Comparison of ENCODE assay signal across 24 mouse cellular contexts in genomic region chr3:136297355-136297754, GRCm38 (mm10). TPM values are rescaled to one million over a fixed set of nuclear protein-coding genes. Genes with fewer than 3 reads are reported as not detected.
DNase-seq lines count a peak whose midpoint lies in the region; ATAC-seq and TF ChIP-seq lines count a peak whose summit lies in the region.
"Had no signal": no experiment of that assay in that cellular context is flagged by ENCODE, and none has a peak within 500 bp of the region (broad histone marks: within the 10 kb centered on the region; RNA-seq: fewer than 3 reads in every experiment).

No protein-coding gene starts in this region.

- intact Hi-C loops in left cerebral cortex, postnatal 36 days (cut with DNase I) = no loop called here

- 27% methylated on average over 2 of the region's 2 CpGs for WGBS in kidney, embryonic 15.5 days
- 15% methylated on average over 2 of the region's 2 CpGs for WGBS in kidney, embryonic 14.5 days
- 34% methylated on average over 2 of the region's 2 CpGs for WGBS in limb, embryonic 10.5 days
- WGBS in limb, embryonic 14.5 days = 11% methylated on average over 2 of the region's 2 CpGs

- peak; percentile 58; the same call in 1 of the 2 replicates for ATAC-seq in kidney, embryonic 15.5 days (replicated peaks; ENCODE audit: low FRiP score)
- no peak for ATAC-seq in kidney, embryonic 14.5 days (ENCODE audit: low FRiP score, low TSS enrichment)
- peak; percentile 30 for ATAC-seq in limb, embryonic 14.5 days (ENCODE audit: low FRiP score, low read depth)
- ATAC-seq: CD4-positive, CD25-positive, alpha-beta regulatory T cell, adult 4 months; forebrain, embryonic 14.5 days; hindbrain, embryonic 16.5 days had no signal

- H3K4me2 ChIP-seq in kidney, embryonic 15.5 days = no peak overlapping the region
- no peak overlapping the region for H3K4me2 ChIP-seq in kidney, embryonic 14.5 days (replicated peaks; ENCODE audit: low read depth, low read length)
- H3K4me2 ChIP-seq in limb, embryonic 14.5 days (replicated peaks; ENCODE audit: low read depth, low read length, severe bottlenecking) = no peak overlapping the region
- H3K4me2 ChIP-seq: hindbrain, embryonic 12.5 days had no signal

- peak; percentile 17 for DNase-seq in embryo, embryonic 10.5 days (ENCODE audit: low spot score)
- DNase-seq in embryo, embryonic 10 days (ENCODE audit: low spot score) = no peak
- peak; percentile 37 for DNase-seq in limb, embryonic 10.5 days (ENCODE audit: low spot score)
- peak; percentile 38 for DNase-seq in limb, embryonic 14.5 days (ENCODE audit: low spot score)
- DNase-seq in spleen, adult 18-20 months = no peak
- DNase-seq in left cerebral cortex, postnatal 36 days (ENCODE audit: low spot score in 2 of 2) = no peak
- DNase-seq: adrenal gland, postnatal 10 days; B cell, adult 2 months; cerebellum, adult 11 months; cerebellum, adult 9-11 months; cerebellum, postnatal 36 days; gastrocnemius, postnatal 10 days; heart, adult 18-20 months; heart, postnatal 10 days; heart, postnatal 4 days had no signal

- no peaks in the 10 kb centered on the region for H3K36me3 ChIP-seq in kidney, embryonic 15.5 days
- H3K36me3 ChIP-seq in kidney, embryonic 14.5 days (ENCODE audit: control insufficient read depth, insufficient read depth, low read length) = no peaks in the 10 kb centered on the region
- no peaks in the 10 kb centered on the region for H3K36me3 ChIP-seq in limb, embryonic 10.5 days
- H3K36me3 ChIP-seq in limb, embryonic 14.5 days (ENCODE audit: control insufficient read depth, insufficient read depth, low read length) = no peaks in the 10 kb centered on the region
- H3K36me3 ChIP-seq: embryonic facial prominence, embryonic 10.5 days; G1E; heart, embryonic 10.5 days; hindbrain, embryonic 12.5 days had no signal

- no peak overlapping the region for H3K9ac ChIP-seq in kidney, embryonic 15.5 days
- H3K9ac ChIP-seq in kidney, embryonic 14.5 days (ENCODE audit: low read depth, low read length) = no peak overlapping the region
- no peak overlapping the region for H3K9ac ChIP-seq in limb, embryonic 14.5 days (ENCODE audit: low read depth, low read length, severe bottlenecking)
- H3K9ac ChIP-seq: hindbrain, embryonic 12.5 days had no signal

- no peak overlapping the region for H3K27ac ChIP-seq in kidney, embryonic 15.5 days
- no peak overlapping the region for H3K27ac ChIP-seq in kidney, embryonic 14.5 days (ENCODE audit: low read depth, low read length)
- no peak overlapping the region for H3K27ac ChIP-seq in limb, embryonic 10.5 days
- no peak overlapping the region for H3K27ac ChIP-seq in limb, embryonic 14.5 days (replicated peaks; ENCODE audit: low read depth, low read length)
- H3K27ac ChIP-seq: embryonic facial prominence, embryonic 10.5 days; heart, embryonic 10.5 days; hindbrain, embryonic 12.5 days had no signal

- no peak for TF ChIP-seq POLR2A in limb, embryonic 14.5 days (IDR thresholded peaks at IDR 0.05; ENCODE audit: borderline replicate concordance, extremely low read depth, insufficient read depth, insufficient read length)

- no peaks in the 10 kb centered on the region for H3K27me3 ChIP-seq in kidney, embryonic 15.5 days
- no peaks in the 10 kb centered on the region for H3K27me3 ChIP-seq in kidney, embryonic 14.5 days (ENCODE audit: control insufficient read depth, insufficient read depth, low read length)
- H3K27me3 ChIP-seq in limb, embryonic 10.5 days (ENCODE audit: low read depth, poor library complexity, severe bottlenecking) = no peaks in the 10 kb centered on the region
- no peaks in the 10 kb centered on the region for H3K27me3 ChIP-seq in limb, embryonic 14.5 days (ENCODE audit: control insufficient read depth, insufficient read depth, low read length)
- H3K27me3 ChIP-seq: hindbrain, embryonic 12.5 days had no signal

- no peaks in the 10 kb centered on the region for H3K4me1 ChIP-seq in kidney, embryonic 15.5 days
- no peaks in the 10 kb centered on the region for H3K4me1 ChIP-seq in kidney, embryonic 14.5 days (ENCODE audit: control insufficient read depth, insufficient read depth, low read length)
- peaks cover 12% of the 10 kb centered on the region for H3K4me1 ChIP-seq in limb, embryonic 10.5 days
- no peaks in the 10 kb centered on the region for H3K4me1 ChIP-seq in limb, embryonic 14.5 days (ENCODE audit: control insufficient read depth, insufficient read depth, low read length)
- H3K4me1 ChIP-seq: embryonic facial prominence, embryonic 10.5 days; heart, embryonic 10.5 days; hindbrain, embryonic 12.5 days had no signal

- H3K4me3 ChIP-seq in kidney, embryonic 15.5 days (replicated peaks) = no peak overlapping the region
- H3K4me3 ChIP-seq in kidney, embryonic 14.5 days (ENCODE audit: low read length) = no peak overlapping the region
- H3K4me3 ChIP-seq in limb, embryonic 10.5 days = no peak overlapping the region
- H3K4me3 ChIP-seq in limb, embryonic 14.5 days (replicated peaks; ENCODE audit: low read length) = no peak overlapping the region
- H3K4me3 ChIP-seq: embryonic facial prominence, embryonic 10.5 days; heart, embryonic 10.5 days; hindbrain, embryonic 12.5 days had no signal

- no peaks in the 10 kb centered on the region for H3K9me3 ChIP-seq in kidney, embryonic 15.5 days (replicated peaks)
- no peaks in the 10 kb centered on the region for H3K9me3 ChIP-seq in kidney, embryonic 14.5 days (ENCODE audit: control insufficient read depth, low read length)
- H3K9me3 ChIP-seq in limb, embryonic 10.5 days (replicated peaks) = no peaks in the 10 kb centered on the region
- no peaks in the 10 kb centered on the region for H3K9me3 ChIP-seq in limb, embryonic 14.5 days (ENCODE audit: control insufficient read depth, low read length)
- H3K9me3 ChIP-seq: embryonic facial prominence, embryonic 10.5 days; G1E; heart, embryonic 10.5 days; hindbrain, embryonic 12.5 days had no signal

RNA-seq across cellular contexts. Expression of gene Bank1, which starts 28.5 kb away (rescaled TPM):
- polyA plus RNA-seq in kidney, embryonic 15.5 days (2015; fragmentation: Nextera tagmentation; extraction: Ambion mirVana) = 1.1 and 1.2 TPM in 2 replicates
- 0.53 and 0.93 TPM in 2 replicates for polyA plus RNA-seq in kidney, embryonic 14.5 days (2014; fragmentation: Nextera tagmentation; extraction: Ambion mirVana)
- 0.14 and 0.31 TPM in 2 replicates for polyA plus RNA-seq in limb, embryonic 10.5 days (2016; fragmentation: Nextera tagmentation; extraction: Ambion mirVana)
- polyA plus RNA-seq in limb, embryonic 14.5 days (2012; rRNA removed) = 0.23 and 0.36 TPM in 2 replicates
- 0.61 and 0.87 TPM in 2 replicates for polyA plus RNA-seq in limb, embryonic 14.5 days (2014; fragmentation: Nextera tagmentation; extraction: Ambion mirVana)
- total RNA-seq in left cerebral cortex, postnatal 36 days (2021) = 1 to 10 TPM in 1 of 2 experiments, under 1 TPM in 1; 0.72 to 1.2 TPM
- polyA plus RNA-seq: G1E had no signal

Comparison
In these comparisons a context has a peak if more than half of its experiments do, and no peak if none do; other contexts are left out.
1. DNase-seq: peak in embryo, embryonic 10.5 days (single experiment), limb, embryonic 10.5 days (single experiment) and limb, embryonic 14.5 days (single experiment); none in embryo, embryonic 10 days (single experiment), spleen, adult 18-20 months (0 of 2) and left cerebral cortex, postnatal 36 days (0 of 2).